Mouse (Mus musculus) myocyte (in vitro differentiated cells): Measurements from ENCODE around the gene Tie1. TPM values are rescaled to one million over a fixed set of nuclear protein-coding genes. Genes with fewer than 3 reads are reported as not detected.

Experiments used
- H3K27me3 ChIP-seq: one replicate; pipeline ENCODE4 v1.6.1; 2011; ENCODE audit not compliant: control insufficient read depth, insufficient read depth, insufficient read length
- H3K36me3 ChIP-seq: one replicate; pipeline ENCODE4 v1.6.1; 2011; ENCODE audit not compliant: control insufficient read depth, insufficient read depth
- H3K4me2 ChIP-seq: one replicate; pipeline ENCODE4 v1.6.1; 2011; ENCODE audit warnings: low read depth, control low read depth
- H3K4me3 ChIP-seq: one replicate; pipeline ENCODE4 v1.5.1; 2011; ENCODE audit warnings: mild to moderate bottlenecking, control low read depth, moderate library complexity
- H3K79me2 ChIP-seq: one replicate; pipeline ENCODE4 v1.6.1; 2011; ENCODE audit not compliant: control insufficient read depth, insufficient read depth
- H3ac ChIP-seq: one replicate; pipeline ENCODE4 v1.6.1; 2011; ENCODE audit not compliant: control insufficient read depth, insufficient read length
- CEBPB ChIP-seq: IDR thresholded peaks from 2 replicates; pipeline ENCODE4 v1.6.1; 2011; ENCODE audit warnings: mild to moderate bottlenecking, moderate library complexity; ENCODE audit not compliant: poor library complexity, insufficient read depth, severe bottlenecking
- E2F4 ChIP-seq: IDR thresholded peaks from one replicate; pipeline ENCODE4 v1.6.1; 2011; ENCODE audit warnings: mild to moderate bottlenecking, control low read depth, moderate library complexity; ENCODE audit not compliant: insufficient read depth
- MAX ChIP-seq: IDR thresholded peaks from one replicate; pipeline ENCODE4 v1.6.1; 2011; ENCODE audit warnings: low read depth, mild to moderate bottlenecking, control low read depth
- MYOD1 ChIP-seq, 3 experiments: IDR thresholded peaks; one replicate each; pipeline ENCODE4 v1.6.1; 2011; ENCODE audit warnings: control low read depth in 2 of 3, low read depth in 2 of 3, mild to moderate bottlenecking in 2 of 3, moderate library complexity in 1 of 3; ENCODE audit not compliant: insufficient read length in 2 of 3, control insufficient read depth in 1 of 3
- MYOG ChIP-seq, 3 experiments: IDR thresholded peaks; one replicate each; pipeline ENCODE4 v1.6.1; 2011; ENCODE audit warnings: control low read depth in 2 of 3, low read depth in 2 of 3, mild to moderate bottlenecking in 2 of 3; ENCODE audit not compliant: insufficient read length in 2 of 3, control insufficient read depth in 1 of 3, insufficient read depth in 1 of 3
- POLR2A ChIP-seq: IDR thresholded peaks from one replicate; pipeline ENCODE4 v1.6.1; 2011; ENCODE audit warnings: low read depth, mild to moderate bottlenecking, control low read depth, moderate library complexity; ENCODE audit not compliant: insufficient read length
- POLR2AphosphoS2 ChIP-seq: IDR thresholded peaks from one replicate; pipeline ENCODE4 v1.6.1; 2011; ENCODE audit warnings: low read depth, control low read depth; ENCODE audit not compliant: insufficient read length
- REST ChIP-seq: IDR thresholded peaks from one replicate; pipeline ENCODE4 v1.6.1; 2011; ENCODE audit warnings: mild to moderate bottlenecking, control low read depth, moderate library complexity; ENCODE audit not compliant: insufficient read depth, insufficient read length
- SRF ChIP-seq: IDR thresholded peaks from one replicate; pipeline ENCODE4 v1.6.1; 2011; ENCODE audit warnings: low read depth; ENCODE audit not compliant: control insufficient read depth, insufficient read length
- TCF12 ChIP-seq: IDR thresholded peaks from one replicate; pipeline ENCODE4 v1.6.1; 2011; ENCODE audit warnings: mild to moderate bottlenecking, control low read depth; ENCODE audit not compliant: poor library complexity, insufficient read depth, severe bottlenecking
- TCF3 ChIP-seq: IDR thresholded peaks from one replicate; pipeline ENCODE4 v1.6.1; 2011; ENCODE audit warnings: low read depth, control low read depth; ENCODE audit not compliant: insufficient read length
- USF1 ChIP-seq: IDR thresholded peaks from one replicate; pipeline ENCODE4 v1.6.1; 2011; ENCODE audit warnings: low read depth, mild to moderate bottlenecking, control low read depth, moderate library complexity
- polyA plus RNA-seq: library from polyadenylated mRNA; unstranded; fragments of >200 nt; fragmentation: generic; extraction: Trizol; gene quantifications from one replicate; pipeline ENCODE4 v1.2.1, GENCODE M21; 2012; ENCODE audit warnings: missing spikeins

Tie1 gene
- polyA plus RNA-seq, 1 experiment = not detected

GRCm38 (mm10) chr4:118465697-118466163 is 24.1 kb downstream of the Tie1 start:
- no peaks in the 10 kb centered on the region for H3K79me2 ChIP-seq
- no peak overlapping the region for H3K4me2 ChIP-seq
- H3K27me3 ChIP-seq = peaks cover 47% of the 10 kb centered on the region
- no peak overlapping the region for H3ac ChIP-seq
- H3K4me3 ChIP-seq = no peak overlapping the region
- H3K36me3 ChIP-seq = no peaks in the 10 kb centered on the region
- TF ChIP-seq E2F4 = no peak
- no peak for TF ChIP-seq MAX
- no peak for TF ChIP-seq SRF
- TF ChIP-seq USF1 = no peak
- no peak for TF ChIP-seq MYOD1 (IDR thresholded peaks at IDR 0.05; ENCODE audit: control insufficient read depth in 1 of 3, insufficient read length in 2 of 3, low read depth in 2 of 3)

GRCm38 (mm10) chr4:118464956-118465355 is 24.9 kb downstream of the Tie1 start:
- no peak overlapping the region for H3K4me3 ChIP-seq
- no peaks in the 10 kb centered on the region for H3K36me3 ChIP-seq
- H3ac ChIP-seq = no peak overlapping the region
- no peaks in the 10 kb centered on the region for H3K79me2 ChIP-seq
- no peak for TF ChIP-seq POLR2AphosphoS2
- no peak for TF ChIP-seq MYOG (IDR thresholded peaks at IDR 0.05; ENCODE audit: control insufficient read depth in 1 of 3, insufficient read depth in 1 of 3, insufficient read length in 2 of 3, low read depth in 2 of 3)
- H3K4me2 ChIP-seq = no peak overlapping the region
- peaks cover 42% of the 10 kb centered on the region for H3K27me3 ChIP-seq

GRCm38 (mm10) chr4:118457345-118457975 is 32.4 kb downstream of the Tie1 start, which contains the start of gene Mpl:
Gene Mpl (minus strand): TSS chr4:118457513.
- Histone ChIP-seq H3K4me3 (no peak within 1 kb of the TSS), H3ac (no peak within 1 kb of the TSS), H3K27me3 (peaks cover 62% of the 10 kb centered on the region), H3K79me2 (no peaks in the 10 kb centered on the region), H3K4me2 (no peak within 1 kb of the TSS), H3K36me3 (no peaks in the 10 kb centered on the region)
- TF ChIP-seq E2F4 = no peak
- no peak for TF ChIP-seq CEBPB

DNA sequence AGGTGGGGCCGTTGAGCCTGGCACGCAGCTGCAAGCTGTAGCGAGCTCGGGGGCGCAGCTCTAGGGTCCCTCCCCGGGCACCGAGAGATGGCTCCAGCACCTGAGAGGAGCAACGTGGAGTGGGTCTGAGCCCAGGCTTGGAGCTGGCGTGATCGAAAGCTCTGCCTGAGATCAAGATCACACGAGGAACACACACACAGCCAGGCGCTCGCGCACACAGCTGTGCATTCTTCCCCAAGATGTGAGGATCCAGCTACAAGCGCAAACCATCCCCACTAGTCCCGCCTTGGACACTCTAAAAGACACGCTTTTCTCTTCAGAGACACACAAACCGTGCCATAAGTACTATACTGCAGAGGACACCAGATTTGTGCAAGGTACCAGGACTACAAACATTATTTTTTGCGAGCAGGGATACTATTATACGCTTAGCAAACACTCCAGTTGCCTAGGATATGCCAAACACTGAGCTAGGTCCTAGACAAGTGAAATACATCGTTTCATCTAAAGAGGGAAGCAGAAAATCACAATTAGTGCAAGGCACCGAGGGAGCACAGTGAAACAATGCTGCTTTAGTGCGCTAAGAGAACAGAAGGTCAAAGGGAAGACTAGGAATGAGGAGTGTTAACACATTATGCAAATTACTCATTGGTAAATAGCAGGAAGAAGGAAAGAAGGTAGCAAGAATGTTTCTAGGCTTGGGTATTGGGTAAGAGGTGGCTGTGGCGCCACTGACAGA is 43.3 kb downstream of the Tie1 start:
- peaks cover 29% of the 10 kb centered on the region for H3K27me3 ChIP-seq
- TF ChIP-seq SRF (no peak), POLR2AphosphoS2 (no peak)
- H3K4me2 ChIP-seq = peak overlapping the region; percentile 50
- no peaks in the 10 kb centered on the region for H3K36me3 ChIP-seq
- no peaks in the 10 kb centered on the region for H3K79me2 ChIP-seq
- no peak overlapping the region for H3K4me3 ChIP-seq
- H3ac ChIP-seq = no peak overlapping the region

DNA sequence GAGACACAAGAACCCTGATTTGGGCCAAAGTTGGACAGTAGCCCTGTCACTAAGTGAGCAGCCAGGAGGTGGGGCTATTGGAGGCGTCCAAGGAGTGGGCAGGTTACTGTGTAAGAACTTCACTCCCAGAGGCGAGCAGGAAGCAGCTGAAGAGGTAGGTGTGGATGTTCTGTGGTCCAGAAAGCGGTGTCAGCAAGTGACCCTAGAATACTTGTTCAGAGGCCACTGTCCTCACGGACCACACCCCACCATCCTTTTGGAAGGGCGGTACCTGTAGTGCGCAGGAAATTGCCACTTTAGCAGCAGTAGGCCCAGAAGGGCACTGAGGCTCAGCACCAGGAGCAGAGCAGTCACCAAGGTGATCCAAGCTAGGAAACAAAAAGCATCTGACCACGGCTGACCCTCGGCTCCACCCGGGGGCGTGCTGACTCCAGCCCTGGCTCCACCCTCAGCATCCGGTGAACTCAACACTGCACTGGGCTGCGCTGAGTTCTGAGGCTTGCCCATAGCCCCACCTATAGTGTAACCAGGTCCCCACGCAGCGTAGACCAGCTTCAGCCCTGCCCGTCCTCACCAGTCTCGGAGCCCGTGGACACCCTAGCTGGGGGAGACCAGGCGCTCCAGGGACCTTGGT is 44.0 kb downstream of the Tie1 start:
- Histone ChIP-seq H3K4me2 (peak overlapping the region; percentile 50), H3K4me3 (no peak overlapping the region), H3K27me3 (peaks cover 28% of the 10 kb centered on the region), H3ac (no peak overlapping the region), H3K79me2 (no peaks in the 10 kb centered on the region), H3K36me3 (no peaks in the 10 kb centered on the region)
- TF ChIP-seq USF1 (no peak), TCF3 (no peak), CEBPB (no peak), MAX (no peak), MYOD1 (IDR thresholded peaks at IDR 0.05; ENCODE audit: control insufficient read depth in 1 of 3, insufficient read length in 2 of 3, low read depth in 2 of 3) (no peak), POLR2A (no peak), REST (no peak), POLR2AphosphoS2 (no peak), E2F4 (no peak), MYOG (IDR thresholded peaks at IDR 0.05; ENCODE audit: control insufficient read depth in 1 of 3, insufficient read depth in 1 of 3, insufficient read length in 2 of 3, low read depth in 2 of 3) (no peak), SRF (no peak), TCF12 (no peak)

DNA sequence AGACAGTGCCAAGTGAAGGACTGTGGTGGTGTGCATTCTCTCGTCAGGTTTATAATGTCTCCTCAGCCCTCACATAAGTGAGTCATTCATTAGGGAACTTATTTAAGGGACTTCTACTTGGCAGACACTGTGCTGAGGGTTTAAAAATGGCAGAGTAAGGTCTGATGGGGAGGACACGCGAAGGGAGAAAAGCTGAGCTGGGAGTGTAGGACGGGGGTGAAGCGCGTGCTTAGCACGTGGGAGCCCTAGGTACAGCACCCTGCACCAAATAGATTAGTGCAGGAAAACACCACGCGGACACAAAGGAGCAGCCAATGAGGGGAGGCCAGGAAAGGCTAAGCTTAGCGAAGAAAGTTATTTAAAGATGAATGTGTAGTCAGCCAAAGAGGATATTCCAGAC is 44.8 kb downstream of the Tie1 start:
- Histone ChIP-seq H3ac (no peak overlapping the region), H3K4me3 (no peak overlapping the region), H3K79me2 (no peaks in the 10 kb centered on the region), H3K36me3 (no peaks in the 10 kb centered on the region), H3K4me2 (no peak overlapping the region), H3K27me3 (peaks cover 20% of the 10 kb centered on the region)
- TF ChIP-seq TCF3 (no peak), USF1 (no peak), SRF (no peak), MYOG (IDR thresholded peaks at IDR 0.05; ENCODE audit: control insufficient read depth in 1 of 3, insufficient read depth in 1 of 3, insufficient read length in 2 of 3, low read depth in 2 of 3) (no peak), POLR2AphosphoS2 (no peak), CEBPB (no peak)
